Mouse (Mus musculus) forelimb bud, embryonic 11.5 days (tissue): ENCODE data around the gene Nhsl2.
A peak's percentile ranks its signal among the peaks of the same experiment; 100 is the strongest.
"Not testable (repeated sequence)": the region's sequence is repeated elsewhere in the genome, so short reads cannot be mapped to it uniquely, and the experiment has no call there.

ENCODE experiments used
- DNase-seq: peaks from one replicate; pipeline ENCODE4 v3.0.0-alpha.2; 2012; ENCODE audit warnings: low read depth, low spot score

Nhsl2 gene

GRCm38 (mm10) chrX:102081573-102082279 lies 232.5 kb downstream of the Nhsl2 start:
- peak; percentile 62 for DNase-seq

DNA sequence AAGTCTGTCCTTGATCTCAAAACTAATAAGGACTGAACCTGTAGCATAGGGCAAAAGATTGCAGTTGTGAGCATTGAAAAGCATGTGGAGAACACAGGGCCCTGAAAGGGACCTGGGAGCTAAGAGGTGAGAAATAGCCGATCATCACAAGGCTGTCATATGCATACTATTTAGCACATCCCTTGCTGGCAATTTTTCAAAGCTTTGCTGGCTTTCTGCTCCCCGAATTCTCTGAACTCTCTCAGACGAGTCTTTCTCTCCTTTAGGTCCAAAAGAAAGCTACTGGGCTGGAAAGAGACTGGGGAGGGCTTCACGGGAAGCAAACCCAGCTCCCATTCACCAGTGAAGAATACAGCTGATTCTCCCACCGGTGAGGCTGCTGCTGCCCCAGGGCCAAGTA lies 233.2 kb downstream of the Nhsl2 start:
- DNase-seq: no peak

DNA sequence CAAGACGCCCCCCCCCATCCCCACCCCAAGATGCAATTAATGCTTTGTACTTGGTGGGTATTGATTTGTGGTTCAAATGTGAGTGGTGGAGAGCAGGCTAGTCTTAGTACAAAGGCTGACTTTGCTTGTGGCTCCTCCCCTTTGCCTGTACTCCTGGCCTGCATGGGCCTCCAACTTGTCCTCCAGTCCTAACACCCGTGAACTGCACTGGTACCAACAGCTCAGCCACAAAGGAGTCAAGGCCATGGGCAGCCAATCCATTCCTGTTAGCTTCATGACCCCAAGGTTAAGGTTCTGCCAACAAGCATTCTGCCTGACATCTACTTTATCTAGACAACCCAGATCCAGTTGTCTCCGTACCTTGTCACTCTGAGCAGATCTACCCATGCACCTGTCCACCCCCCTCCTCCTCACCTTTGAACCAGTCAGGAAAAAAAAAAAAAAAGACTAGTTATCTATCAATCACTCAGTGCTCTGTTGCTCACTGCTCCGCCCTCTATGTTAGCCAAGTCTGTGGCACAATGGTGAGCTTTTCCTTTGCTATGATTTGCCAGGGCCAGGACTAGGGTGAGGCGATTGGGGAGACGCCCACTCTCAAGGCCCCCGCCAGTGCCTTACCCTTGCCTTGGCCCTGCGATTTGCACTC lies 236.7 kb downstream of the Nhsl2 start:
- no peak for DNase-seq

DNA sequence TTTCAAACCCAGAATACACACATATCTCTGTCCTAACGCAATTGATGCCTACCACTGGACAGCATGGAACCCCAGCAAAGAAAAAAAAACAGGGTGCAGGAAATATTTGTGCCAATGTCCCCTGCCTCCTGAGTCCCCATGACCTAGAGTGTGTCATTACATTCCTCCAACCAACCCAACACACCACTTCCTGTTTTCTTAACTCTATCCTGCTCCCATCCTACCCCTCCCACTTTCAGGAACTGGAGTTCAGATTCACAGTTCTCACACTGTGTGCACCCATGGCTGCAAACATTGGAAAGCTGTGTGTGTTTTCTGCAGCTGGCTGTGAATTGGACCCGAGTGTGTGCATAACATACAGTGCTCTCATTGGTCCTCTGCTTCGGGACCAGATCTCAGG lies 241.4 kb downstream of the Nhsl2 start:
- DNase-seq: no peak

DNA sequence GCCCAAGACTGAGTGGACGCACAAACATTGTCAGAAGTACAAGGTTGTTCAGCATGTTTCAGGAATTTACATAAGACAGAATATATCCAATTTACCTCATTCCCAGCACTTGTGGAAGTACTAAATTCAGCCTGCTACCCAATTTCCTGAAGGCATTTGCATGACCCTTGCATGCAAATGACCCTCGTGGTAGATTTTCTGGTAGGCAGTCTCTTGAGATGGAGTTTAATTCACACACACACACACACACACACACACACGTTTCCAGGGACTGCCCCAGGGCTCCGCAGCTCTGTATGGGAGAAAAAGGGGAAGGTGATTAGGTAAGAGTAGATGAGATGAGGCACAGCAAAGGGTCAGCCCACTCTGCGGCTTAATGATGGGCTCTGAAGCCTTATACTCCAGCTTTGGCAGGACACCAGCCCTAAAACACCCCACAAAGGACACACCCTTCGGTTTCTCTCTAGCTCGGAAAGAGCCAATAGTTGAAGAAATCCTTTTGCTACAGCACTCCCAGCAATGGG lies 245.3 kb downstream of the Nhsl2 start:
- no peak for DNase-seq

- DNase-seq: no peak
These were observed 252.7 kb downstream of the Nhsl2 start for GRCm38 (mm10) chrX:102101886-102102285.

DNA sequence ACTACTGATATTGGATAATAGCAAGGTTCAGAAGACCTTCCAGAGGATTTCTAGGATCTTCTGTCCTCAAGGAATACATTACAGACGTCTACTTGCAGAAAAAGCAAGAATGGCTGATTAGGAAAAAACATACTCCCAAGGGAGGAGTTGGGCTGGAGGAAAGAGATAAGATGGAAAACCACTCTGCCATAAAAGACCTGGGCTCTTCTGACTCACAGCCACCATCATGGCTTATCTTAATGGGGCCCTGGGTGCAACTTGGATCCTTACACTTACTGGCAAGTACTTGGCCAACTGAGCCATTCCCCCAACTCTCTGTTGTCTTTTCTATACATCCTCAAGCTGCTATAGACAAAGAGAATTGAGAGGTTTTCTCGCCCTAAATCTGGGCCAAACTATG lies 254.6 kb downstream of the Nhsl2 start:
- not testable (repeated sequence) for DNase-seq

DNA sequence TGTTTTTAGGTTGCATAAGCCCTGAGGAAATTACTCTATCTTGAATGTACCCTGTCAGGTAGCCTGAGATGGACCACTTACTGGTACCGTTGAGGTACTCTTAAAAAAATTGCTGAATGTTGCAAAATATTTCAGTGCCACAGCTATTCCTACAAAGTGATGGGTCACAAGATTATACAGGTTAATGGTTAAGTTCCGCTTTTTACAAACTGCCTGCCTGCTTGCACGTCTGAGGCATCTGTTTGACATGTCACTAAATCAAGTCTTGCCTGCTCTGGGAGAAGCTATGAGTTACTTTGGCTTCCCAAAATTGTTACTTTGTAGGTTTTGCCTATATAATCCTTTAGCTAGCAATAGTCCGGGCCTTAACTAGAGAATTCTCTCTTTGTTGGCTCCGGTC lies 260.2 kb downstream of the Nhsl2 start:
- DNase-seq: not testable (repeated sequence)

- DNase-seq: no peak
These were observed 266.5 kb downstream of the Nhsl2 start for GRCm38 (mm10) chrX:102115676-102116075.

DNA sequence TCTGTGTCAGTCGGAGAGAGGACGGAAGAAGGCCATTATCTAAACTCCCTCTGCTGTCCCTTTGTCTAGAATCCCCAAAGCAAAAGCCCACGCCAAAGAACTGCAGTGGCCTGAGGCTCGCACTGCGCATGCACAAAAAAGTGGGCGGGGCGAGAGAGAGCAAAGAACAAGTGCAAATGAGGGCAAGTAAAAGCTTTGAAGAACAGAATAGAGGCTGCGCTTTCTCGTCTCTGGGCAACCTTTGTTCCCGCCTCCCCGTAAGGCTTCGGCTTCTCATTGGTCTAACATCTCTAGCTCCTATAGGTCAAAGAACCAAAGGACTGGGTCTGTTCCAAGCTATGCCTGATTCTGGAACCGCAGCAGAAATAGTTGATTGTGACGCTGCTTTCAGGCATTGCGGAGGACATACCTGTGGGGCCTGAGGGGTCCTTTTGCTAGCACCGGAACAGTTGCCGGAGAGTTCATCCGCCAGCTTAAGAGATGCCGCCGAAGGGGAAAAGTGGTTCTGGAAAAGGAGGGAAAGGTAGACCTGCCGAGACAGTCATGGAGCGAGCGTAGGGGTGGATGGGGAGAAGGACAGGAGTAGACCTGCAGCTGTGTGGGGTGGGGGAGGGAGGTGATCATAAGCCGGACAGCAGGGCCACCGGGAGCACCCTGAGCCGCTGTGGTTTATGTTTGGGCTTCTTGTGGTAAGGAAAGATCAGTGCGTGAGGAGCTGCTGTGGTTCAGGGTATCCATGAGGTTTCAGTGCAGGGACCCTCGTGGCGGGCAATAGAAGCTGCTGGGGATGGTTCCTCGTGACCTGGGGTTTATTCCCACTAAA lies 270.1 kb downstream of the Nhsl2 start, which contains the start of gene Pin4:
Gene Pin4, plus strand, starts transcription at position 406 of the 823 bp plus-strand sequence.
- peak; percentile 96 for DNase-seq

DNA sequence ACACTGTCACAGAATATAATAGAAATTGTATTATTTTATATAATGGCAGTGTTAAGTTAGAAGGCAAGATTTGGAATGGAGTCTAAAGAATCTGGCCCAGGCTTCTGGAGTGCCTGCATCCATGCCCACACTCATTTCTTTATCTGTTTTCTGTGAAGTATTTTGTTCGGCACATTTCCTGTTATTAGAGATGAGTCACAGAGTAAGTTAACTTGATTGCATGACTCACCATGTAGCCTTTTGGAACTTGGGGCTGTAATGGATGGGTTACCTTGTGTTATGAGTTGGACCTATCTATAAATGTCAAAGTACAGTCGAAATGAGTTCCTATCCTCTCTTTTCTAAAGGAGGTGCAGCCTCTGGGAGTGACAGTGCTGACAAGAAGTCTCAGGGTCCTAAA lies 272.1 kb downstream of the Nhsl2 start:
- no peak for DNase-seq

DNA sequence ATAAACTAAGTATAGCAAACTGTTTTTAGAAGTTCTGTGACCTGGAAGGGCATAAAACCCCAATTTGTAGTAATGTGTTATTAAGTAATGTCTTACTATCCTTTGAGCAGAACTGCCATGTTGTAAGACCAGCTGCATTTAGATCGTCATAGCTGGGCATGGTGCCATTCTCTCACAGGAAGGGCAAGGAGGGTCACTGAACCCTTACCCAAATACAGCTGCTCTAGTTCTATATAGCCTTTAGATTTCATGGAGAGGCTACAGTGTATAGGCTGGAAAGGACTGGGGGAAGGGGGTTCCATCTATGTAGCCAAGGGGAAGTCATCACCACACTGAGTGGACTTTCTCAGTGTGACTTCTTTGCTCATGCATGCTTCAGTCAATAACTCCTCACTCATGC lies 292.0 kb downstream of the Nhsl2 start:
- no peak for DNase-seq
